Mouse (Mus musculus): ENCODE measurements at regions not wholly inside any gene's neighbourhood (a gene's known extent, or its start where the extent isn't known, plus 50 kb on each side); places are given as distances from the start of the nearest gene placed in this dataset.

DNA sequence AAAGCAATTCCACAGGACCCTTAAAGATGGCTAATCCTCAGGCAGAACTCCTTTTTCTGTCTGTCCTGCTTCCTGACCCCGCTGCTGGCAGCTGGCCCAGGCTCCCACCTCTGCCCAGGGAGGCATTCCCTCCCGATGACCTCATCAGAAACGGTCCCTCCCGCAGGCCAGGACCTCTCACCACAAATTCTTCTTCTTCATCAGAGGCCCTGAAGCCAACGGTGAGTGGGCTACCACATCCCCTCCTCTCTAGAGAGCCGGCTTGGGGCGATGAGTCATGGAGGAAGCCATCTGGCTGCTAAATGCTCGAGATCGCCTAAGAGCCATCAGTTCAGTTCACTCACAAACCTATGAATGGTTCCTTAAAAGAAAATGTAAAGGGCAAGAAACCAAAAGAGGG lies 56.7 kb upstream of the Tpm1 start:
- TF ChIP-seq EP300 (IDR thresholded peaks at IDR 0.05; ENCODE audit: insufficient read depth, low read depth, low read length) = peak; percentile 72
- TF ChIP-seq POLR2A (IDR thresholded peaks at IDR 0.05; ENCODE audit: insufficient read depth, low read length) = no peak
